Mouse (Mus musculus): ENCODE results near the gene Gm9376. TPM values are rescaled to one million over a fixed set of nuclear protein-coding genes. Genes with fewer than 3 reads are reported as not detected.
A peak's percentile ranks its signal among the peaks of the same experiment; 100 is the strongest.

The Gm9376 gene
- polyA plus RNA-seq (2015; fragmentation: Nextera tagmentation; extraction: Ambion mirVana): not detected in 2 replicates

- H3K36me3 ChIP-seq: no peaks in the 10 kb centered on the region
- no peaks in the 10 kb centered on the region for H3K4me1 ChIP-seq (replicated peaks)
- no peak within 1 kb of the TSS for H3K4me2 ChIP-seq
- no peak within 1 kb of the TSS for H3K4me3 ChIP-seq
- H3K27ac ChIP-seq (replicated peaks): no peak within 1 kb of the TSS
- no peaks in the 10 kb centered on the region for H3K27me3 ChIP-seq
- WGBS: 95% methylated on average over 2 of the region's 2 CpGs
- no peak for ATAC-seq (ENCODE audit: low FRiP score, low read depth)
- no peaks in the 10 kb centered on the region for H3K9me3 ChIP-seq
- H3K9ac ChIP-seq: no peak within 1 kb of the TSS
These were observed at the start of gene Gm9376 for GRCm38 (mm10) chr14:118266660-118267059. Gm9376 (plus strand) TSS chr14:118266960.

GRCm38 (mm10) chr14:118220885-118221284, 45.9 kb upstream of the Gm9376 start:
- Histone ChIP-seq H3K4me1 (replicated peaks) (no peaks in the 10 kb centered on the region), H3K4me2 (no peak overlapping the region), H3K9me3 (no peaks in the 10 kb centered on the region), H3K27ac (replicated peaks) (no peak overlapping the region), H3K27me3 (peaks cover 41% of the 10 kb centered on the region), H3K36me3 (no peaks in the 10 kb centered on the region), H3K4me3 (no peak overlapping the region), H3K9ac (no peak overlapping the region)
- ATAC-seq (ENCODE audit: low FRiP score, low read depth): no peak
- WGBS: 88% methylated on average over 1 of the region's 1 CpGs

- Histone ChIP-seq H3K4me3 (no peak overlapping the region), H3K4me1 (replicated peaks) (peaks cover 7% of the 10 kb centered on the region), H3K9ac (no peak overlapping the region), H3K4me2 (peak overlapping the region; percentile 23; the same call in 1 of the 2 replicates), H3K9me3 (no peaks in the 10 kb centered on the region), H3K27ac (replicated peaks) (no peak overlapping the region), H3K27me3 (peaks cover 72% of the 10 kb centered on the region), H3K36me3 (no peaks in the 10 kb centered on the region)
- 31% methylated on average over 16 of the region's 16 CpGs for WGBS
- no peak for ATAC-seq (ENCODE audit: low FRiP score, low read depth)
These were observed 41.6 kb upstream of the Gm9376 start for GRCm38 (mm10) chr14:118225061-118225743.

GRCm38 (mm10) chr14:118225911-118226310, 40.8 kb upstream of the Gm9376 start:
- no peak overlapping the region for H3K9ac ChIP-seq
- H3K4me1 ChIP-seq (replicated peaks): peaks cover 7% of the 10 kb centered on the region
- no peak overlapping the region for H3K4me3 ChIP-seq
- H3K9me3 ChIP-seq: no peaks in the 10 kb centered on the region
- H3K27me3 ChIP-seq: peaks cover 73% of the 10 kb centered on the region
- H3K27ac ChIP-seq (replicated peaks): no peak overlapping the region
- no peaks in the 10 kb centered on the region for H3K36me3 ChIP-seq
- H3K4me2 ChIP-seq: peak overlapping the region; percentile 23
- under 1% methylated on average over 21 of the region's 21 CpGs for WGBS
- peak; percentile 55 for ATAC-seq (ENCODE audit: low FRiP score, low read depth)

GRCm38 (mm10) chr14:118226471-118227155, 40.1 kb upstream of the Gm9376 start:
- H3K36me3 ChIP-seq: no peaks in the 10 kb centered on the region
- peak overlapping the region; percentile 23 for H3K4me2 ChIP-seq
- no peaks in the 10 kb centered on the region for H3K9me3 ChIP-seq
- no peak overlapping the region for H3K4me3 ChIP-seq
- H3K4me1 ChIP-seq (replicated peaks): peaks cover 14% of the 10 kb centered on the region
- peaks cover 79% of the 10 kb centered on the region for H3K27me3 ChIP-seq
- ATAC-seq (ENCODE audit: low FRiP score, low read depth): no peak
- H3K27ac ChIP-seq (replicated peaks): no peak overlapping the region
- 3% methylated on average over 21 of the region's 21 CpGs for WGBS
- H3K9ac ChIP-seq: no peak overlapping the region

DNA sequence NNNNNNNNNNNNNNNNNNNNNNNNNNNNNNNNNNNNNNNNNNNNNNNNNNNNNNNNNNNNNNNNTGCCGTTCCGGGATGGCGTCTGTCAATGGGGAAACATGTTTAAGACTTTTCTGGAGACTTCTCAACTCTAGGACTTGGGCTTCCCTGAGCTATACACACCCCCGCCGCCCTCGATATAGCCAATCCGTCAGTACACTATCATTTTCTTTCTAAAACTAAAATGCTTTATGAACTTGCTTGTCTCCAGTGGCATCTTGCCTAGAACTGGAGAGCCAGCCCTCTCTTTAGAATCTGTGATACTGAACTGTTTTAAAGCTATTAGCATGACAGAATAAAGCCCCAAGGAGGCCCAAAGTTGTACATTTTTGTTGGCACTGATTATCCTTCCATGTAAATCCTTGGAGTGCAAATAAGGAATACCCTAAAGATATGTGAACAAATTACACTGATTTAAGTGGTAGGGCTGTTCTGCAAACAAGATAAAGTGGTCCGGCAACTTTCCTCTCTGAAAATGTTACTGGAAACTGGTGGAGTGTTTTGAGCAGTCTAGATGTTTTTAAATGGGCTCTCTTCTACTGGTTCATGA, 34.3 kb upstream of the Gm9376 start:
- no peaks in the 10 kb centered on the region for H3K36me3 ChIP-seq
- peak overlapping the region; percentile 21 for H3K4me3 ChIP-seq
- ATAC-seq (ENCODE audit: low FRiP score, low read depth): no peak
- H3K4me1 ChIP-seq (replicated peaks): peaks cover 45% of the 10 kb centered on the region
- peak overlapping the region; percentile 51; the same call in 1 of the 2 replicates for H3K27ac ChIP-seq (replicated peaks)
- H3K9me3 ChIP-seq: no peaks in the 10 kb centered on the region
- 2% methylated on average over 8 of the region's 8 CpGs for WGBS
- peak overlapping the region; percentile 46 for H3K4me2 ChIP-seq
- H3K27me3 ChIP-seq: peaks cover 48% of the 10 kb centered on the region
- no peak overlapping the region for H3K9ac ChIP-seq

DNA sequence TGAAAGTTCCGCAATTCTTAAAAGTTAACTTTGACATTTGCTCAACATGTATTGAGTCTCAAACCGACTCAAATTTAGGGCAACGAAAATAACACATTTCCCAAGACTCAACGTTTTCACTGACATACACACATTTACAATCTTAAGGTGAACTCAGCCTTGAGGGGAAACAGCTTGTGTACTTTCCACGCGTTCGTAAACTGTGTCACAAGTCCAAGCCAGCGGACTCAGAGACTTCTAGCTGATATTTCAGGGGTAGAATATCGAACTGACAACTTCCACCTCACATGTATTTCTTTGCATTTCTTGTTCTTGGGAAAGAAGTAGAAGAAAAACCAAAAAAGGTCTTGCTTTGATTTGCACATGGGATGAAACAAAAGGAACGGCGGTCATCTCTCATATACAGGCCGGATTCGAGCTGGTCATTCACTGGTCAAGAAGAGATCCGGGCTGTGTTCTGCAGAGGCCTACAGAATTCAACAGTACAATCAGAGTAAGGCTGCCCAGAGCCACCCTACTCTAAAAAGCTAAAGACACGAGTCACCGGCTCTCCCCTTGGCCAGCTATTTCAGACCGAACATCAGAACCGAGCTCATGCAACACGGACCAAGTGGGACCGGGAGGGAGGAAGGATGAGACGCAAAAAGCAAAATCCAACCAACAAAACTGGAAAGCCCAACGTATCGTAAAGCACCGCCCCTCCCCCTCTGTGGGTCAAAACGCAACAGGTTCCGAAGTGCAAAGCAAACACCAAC, 32.8 kb upstream of the Gm9376 start:
- H3K36me3 ChIP-seq: no peaks in the 10 kb centered on the region

GRCm38 (mm10) chr14:118234541-118235210, 32.1 kb upstream of the Gm9376 start:
- H3K9me3 ChIP-seq: no peaks in the 10 kb centered on the region
- peaks cover 38% of the 10 kb centered on the region for H3K4me1 ChIP-seq (replicated peaks)
- no peaks in the 10 kb centered on the region for H3K36me3 ChIP-seq
- peak overlapping the region; percentile 61 for H3K4me2 ChIP-seq
- ATAC-seq (ENCODE audit: low FRiP score, low read depth): no peak
- H3K27me3 ChIP-seq: peaks cover 46% of the 10 kb centered on the region
- H3K9ac ChIP-seq: peak overlapping the region; percentile 40
- under 1% methylated on average over 74 of the region's 84 CpGs for WGBS
- peak overlapping the region; percentile 42 for H3K4me3 ChIP-seq
- peak overlapping the region; percentile 74 for H3K27ac ChIP-seq (replicated peaks)

More for the DNA sequence above, 32.8 kb upstream of the Gm9376 start:
- Histone ChIP-seq H3K4me2 (peak overlapping the region; percentile 61), H3K27me3 (peaks cover 46% of the 10 kb centered on the region), H3K9me3 (no peaks in the 10 kb centered on the region), H3K4me3 (peak overlapping the region; percentile 42), H3K4me1 (replicated peaks) (peaks cover 38% of the 10 kb centered on the region), H3K9ac (peak overlapping the region; percentile 40; the same call in 1 of the 2 replicates), H3K27ac (replicated peaks) (0 out of 2 replicates have a peak overlapping the region, but pooled peaks have one; percentile 74)
- no peak for ATAC-seq (ENCODE audit: low FRiP score, low read depth)
- WGBS: 3% methylated on average over 26 of the region's 26 CpGs

DNA sequence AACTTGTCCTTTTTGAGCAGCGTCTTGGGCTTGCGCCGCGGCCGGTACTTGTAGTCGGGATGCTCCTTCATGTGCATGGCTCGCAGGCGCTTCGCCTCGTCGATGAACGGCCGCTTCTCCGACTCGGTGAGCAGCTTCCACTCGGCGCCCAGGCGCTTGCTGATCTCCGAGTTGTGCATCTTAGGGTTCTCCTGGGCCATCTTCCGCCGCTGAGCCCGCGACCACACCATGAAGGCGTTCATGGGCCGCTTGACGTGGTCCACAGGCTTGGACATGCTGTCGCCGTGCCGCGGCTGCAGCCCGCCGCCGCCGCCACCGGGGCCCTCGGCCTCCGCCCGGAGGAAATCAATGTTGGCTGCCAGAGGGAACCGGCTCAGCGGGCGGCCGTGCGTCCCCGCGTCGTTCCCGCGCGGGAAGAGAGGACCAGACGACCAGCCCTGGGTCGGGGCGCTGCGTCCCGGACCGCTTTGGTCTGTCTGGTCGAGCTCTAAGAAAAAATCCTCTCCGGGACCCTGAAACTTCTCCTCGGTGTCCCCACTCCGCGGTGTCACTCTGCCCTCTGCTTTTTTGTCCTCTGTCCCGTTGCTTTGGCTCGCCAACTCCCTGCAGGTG, 31.3 kb upstream of the Gm9376 start:
- WGBS: under 1% methylated on average over 60 of the region's 62 CpGs
- H3K4me3 ChIP-seq: peak overlapping the region; percentile 42
- H3K4me1 ChIP-seq (replicated peaks): peaks cover 38% of the 10 kb centered on the region
- no peaks in the 10 kb centered on the region for H3K9me3 ChIP-seq
- H3K36me3 ChIP-seq: no peaks in the 10 kb centered on the region
- ATAC-seq (ENCODE audit: low FRiP score, low read depth): no peak
- H3K27ac ChIP-seq (replicated peaks): peak overlapping the region; percentile 74
- H3K4me2 ChIP-seq: peak overlapping the region; percentile 61
- H3K27me3 ChIP-seq: peaks cover 46% of the 10 kb centered on the region
- H3K9ac ChIP-seq: peak overlapping the region; percentile 40

- Histone ChIP-seq H3K27ac (replicated peaks) (peak overlapping the region; percentile 74), H3K4me1 (replicated peaks) (peaks cover 34% of the 10 kb centered on the region), H3K9me3 (no peaks in the 10 kb centered on the region), H3K27me3 (peaks cover 48% of the 10 kb centered on the region), H3K9ac (peak overlapping the region; percentile 40), H3K4me2 (peak overlapping the region; percentile 61), H3K36me3 (no peaks in the 10 kb centered on the region), H3K4me3 (peak overlapping the region; percentile 42)
- under 1% methylated on average over 73 of the region's 73 CpGs for WGBS
- ATAC-seq (ENCODE audit: low FRiP score, low read depth): peak; percentile 69
These were observed 30.5 kb upstream of the Gm9376 start for GRCm38 (mm10) chr14:118235973-118236885.
